Mouse (Mus musculus): ENCODE results near the gene Nup35. TPM values are rescaled to one million over a fixed set of nuclear protein-coding genes. Genes with fewer than 3 reads are reported as not detected.

Nup35 gene
- 66.4 and 68.0 TPM in 2 replicates for polyA plus RNA-seq (2014; fragmentation: Nextera tagmentation; extraction: Ambion mirVana)

DNA sequence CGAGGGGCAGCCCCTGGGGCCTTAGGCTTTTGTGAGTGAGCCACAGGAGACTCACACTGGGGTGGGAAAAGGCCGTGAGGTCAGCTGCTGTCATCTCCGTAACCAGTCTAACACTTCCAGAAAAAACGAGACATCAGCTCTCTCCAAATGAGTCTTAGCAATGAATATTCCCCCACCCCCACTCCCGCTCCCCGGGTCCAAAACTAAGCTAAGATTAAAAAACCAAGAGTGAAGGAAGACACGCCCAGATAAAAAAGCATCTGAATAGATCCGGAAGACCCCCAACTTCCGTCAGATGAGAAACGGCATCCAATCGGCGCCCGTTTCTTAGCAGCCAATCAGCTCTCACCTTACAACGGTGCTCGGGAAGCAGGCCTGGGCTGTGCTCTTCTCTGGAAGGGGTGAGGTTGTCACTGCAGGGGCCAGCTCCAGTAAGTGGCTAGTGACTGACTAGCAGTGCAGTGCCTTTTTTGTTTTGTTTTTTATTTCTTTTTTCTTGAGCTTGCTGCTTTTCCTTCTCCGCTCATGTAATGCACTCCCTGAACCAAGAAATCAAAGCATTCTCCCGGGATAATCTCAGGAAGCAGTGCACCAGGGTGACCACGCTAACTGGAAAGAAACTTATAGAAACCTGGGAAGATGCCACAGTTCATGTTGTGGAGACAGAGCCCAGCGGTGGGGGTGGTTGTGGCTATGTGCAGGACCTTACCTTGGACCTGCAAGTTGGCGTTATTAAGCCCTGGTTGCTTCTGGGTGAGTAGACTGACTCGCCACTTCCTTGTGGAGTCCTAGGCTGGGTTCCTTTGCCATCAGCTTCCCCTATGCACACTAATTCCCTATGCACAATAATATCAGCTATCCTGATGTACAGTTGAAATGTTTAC lies at the start of gene Nup35, which contains the start of gene Dusp19:
TSS of gene Nup35 (plus strand) at position 383 of the 884 bp plus-strand sequence.
TSS of gene Dusp19 (plus strand) at position 192 of the 884 bp plus-strand sequence.
- Histone ChIP-seq H3K36me3 (ENCODE audit: control insufficient read depth, insufficient read depth, low read length) (no peaks in the 10 kb centered on the region), H3K27me3 (ENCODE audit: control insufficient read depth, insufficient read depth, low read length) (no peaks in the 10 kb centered on the region), H3K4me1 (ENCODE audit: control insufficient read depth, insufficient read depth, low read length) (no peaks in the 10 kb centered on the region), H3K9me3 (ENCODE audit: control insufficient read depth, low read length) (no peaks in the 10 kb centered on the region), H3K27ac (replicated peaks; ENCODE audit: low read depth, low read length) (no peak within 1 kb of the TSS), H3K4me3 (ENCODE audit: low read depth, low read length) (peak within 1 kb of the TSS; percentile 46), H3K9ac (ENCODE audit: low read length) (peak within 1 kb of the TSS; percentile 65), H3K4me2 (ENCODE audit: low read depth, severe bottlenecking) (peak within 1 kb of the TSS; percentile 66)
- DNase-seq (ENCODE audit: low spot score) (peak; percentile 92), ATAC-seq (ENCODE audit: insufficient number of reproducible peaks, low FRiP score, low TSS enrichment, low read depth) (peak; percentile 98)
- WGBS = 3% methylated on average over 21 of the region's 21 CpGs

DNA sequence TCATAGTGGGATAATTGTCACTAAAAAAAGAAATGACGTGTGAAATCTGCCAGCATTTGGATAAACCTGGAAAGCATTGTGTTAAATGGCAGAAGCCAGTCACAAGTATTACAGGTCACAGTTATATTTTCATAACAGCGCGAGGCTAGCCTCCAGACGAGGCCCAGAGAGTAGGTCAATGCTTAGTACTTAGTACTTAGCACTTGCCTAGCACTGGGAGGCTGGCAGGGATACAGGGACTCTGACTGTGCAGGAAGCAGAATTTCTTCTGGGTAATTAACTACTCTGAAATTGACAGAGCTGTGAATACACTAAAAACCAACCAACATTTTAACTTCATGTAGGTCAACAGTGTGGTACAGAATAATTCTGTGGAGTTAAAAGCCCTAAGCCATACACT lies 49.6 kb upstream of the Nup35 start:
- no peak for DNase-seq (ENCODE audit: low spot score)
- no peaks in the 10 kb centered on the region for H3K27me3 ChIP-seq (ENCODE audit: control insufficient read depth, insufficient read depth, low read length)
- ATAC-seq (ENCODE audit: insufficient number of reproducible peaks, low FRiP score, low TSS enrichment, low read depth) = no peak
- no peaks in the 10 kb centered on the region for H3K9me3 ChIP-seq (ENCODE audit: control insufficient read depth, low read length)
- no peaks in the 10 kb centered on the region for H3K4me1 ChIP-seq (ENCODE audit: control insufficient read depth, insufficient read depth, low read length)
- 93% methylated on average over 4 of the region's 4 CpGs for WGBS
- H3K4me3 ChIP-seq (ENCODE audit: low read depth, low read length) = no peak overlapping the region
- no peak overlapping the region for H3K27ac ChIP-seq (replicated peaks; ENCODE audit: low read depth, low read length)
- no peak overlapping the region for H3K9ac ChIP-seq (ENCODE audit: low read length)
- no peak overlapping the region for H3K4me2 ChIP-seq (ENCODE audit: low read depth, severe bottlenecking)
- no peaks in the 10 kb centered on the region for H3K36me3 ChIP-seq (ENCODE audit: control insufficient read depth, insufficient read depth, low read length)

DNA sequence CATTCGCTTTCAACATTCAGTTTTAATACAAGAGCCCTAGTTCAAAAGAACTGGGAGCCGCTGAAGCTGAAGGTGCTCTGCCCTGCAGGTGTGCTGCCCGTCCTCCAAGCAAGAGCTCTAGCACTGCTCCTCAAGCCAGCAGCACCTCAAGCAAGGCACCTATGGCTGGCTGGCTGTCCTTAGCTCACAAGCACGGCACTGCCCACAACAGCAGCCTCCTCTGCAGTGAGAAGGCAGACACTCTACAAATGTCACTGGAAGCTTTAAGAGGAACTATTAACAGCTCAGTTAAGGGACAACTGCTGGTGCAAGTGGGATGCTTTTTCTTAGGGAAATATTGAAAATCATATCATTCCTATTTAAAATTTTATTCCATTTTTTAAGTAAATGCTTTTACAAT lies 46.4 kb upstream of the Nup35 start:
- no peak overlapping the region for H3K9ac ChIP-seq (ENCODE audit: low read length)
- no peak overlapping the region for H3K27ac ChIP-seq (replicated peaks; ENCODE audit: low read depth, low read length)
- no peak for DNase-seq (ENCODE audit: low spot score)
- 77% methylated on average over 4 of the region's 4 CpGs for WGBS
- no peaks in the 10 kb centered on the region for H3K9me3 ChIP-seq (ENCODE audit: control insufficient read depth, low read length)
- no peak overlapping the region for H3K4me3 ChIP-seq (ENCODE audit: low read depth, low read length)
- no peaks in the 10 kb centered on the region for H3K36me3 ChIP-seq (ENCODE audit: control insufficient read depth, insufficient read depth, low read length)
- H3K4me1 ChIP-seq (ENCODE audit: control insufficient read depth, insufficient read depth, low read length) = no peaks in the 10 kb centered on the region
- H3K4me2 ChIP-seq (ENCODE audit: low read depth, severe bottlenecking) = no peak overlapping the region
- ATAC-seq (ENCODE audit: insufficient number of reproducible peaks, low FRiP score, low TSS enrichment, low read depth) = no peak
- H3K27me3 ChIP-seq (ENCODE audit: control insufficient read depth, insufficient read depth, low read length) = no peaks in the 10 kb centered on the region

DNA sequence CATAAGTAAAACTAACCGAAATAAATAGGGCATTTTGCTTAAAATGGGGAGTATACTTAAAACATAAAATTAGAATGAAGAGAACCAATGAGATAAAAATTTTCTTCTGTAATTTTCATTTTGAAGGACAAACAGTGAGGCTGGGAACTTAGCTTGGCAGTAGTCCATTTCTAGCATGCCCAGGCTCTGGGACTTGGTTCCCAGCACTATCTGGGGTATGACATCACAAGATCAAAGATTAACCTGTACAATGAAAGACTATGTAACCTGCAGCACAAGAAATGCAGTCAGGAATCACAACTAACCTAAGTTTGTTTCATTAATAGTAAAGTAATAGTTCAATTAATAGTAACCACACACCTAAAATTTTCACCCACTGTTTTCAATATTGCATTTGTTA lies 39.8 kb upstream of the Nup35 start:
- Histone ChIP-seq H3K9me3 (ENCODE audit: control insufficient read depth, low read length) (no peaks in the 10 kb centered on the region), H3K4me3 (ENCODE audit: low read depth, low read length) (no peak overlapping the region), H3K27ac (replicated peaks; ENCODE audit: low read depth, low read length) (no peak overlapping the region), H3K4me1 (ENCODE audit: control insufficient read depth, insufficient read depth, low read length) (peaks cover 3% of the 10 kb centered on the region; the same call in 1 of the 2 replicates), H3K9ac (ENCODE audit: low read length) (no peak overlapping the region), H3K36me3 (ENCODE audit: control insufficient read depth, insufficient read depth, low read length) (no peaks in the 10 kb centered on the region), H3K27me3 (ENCODE audit: control insufficient read depth, insufficient read depth, low read length) (no peaks in the 10 kb centered on the region), H3K4me2 (ENCODE audit: low read depth, severe bottlenecking) (no peak overlapping the region)
- 93% methylated on average over 1 of the region's 1 CpGs for WGBS
- DNase-seq (ENCODE audit: low spot score) = no peak
- ATAC-seq (ENCODE audit: insufficient number of reproducible peaks, low FRiP score, low TSS enrichment, low read depth) = no peak

DNA sequence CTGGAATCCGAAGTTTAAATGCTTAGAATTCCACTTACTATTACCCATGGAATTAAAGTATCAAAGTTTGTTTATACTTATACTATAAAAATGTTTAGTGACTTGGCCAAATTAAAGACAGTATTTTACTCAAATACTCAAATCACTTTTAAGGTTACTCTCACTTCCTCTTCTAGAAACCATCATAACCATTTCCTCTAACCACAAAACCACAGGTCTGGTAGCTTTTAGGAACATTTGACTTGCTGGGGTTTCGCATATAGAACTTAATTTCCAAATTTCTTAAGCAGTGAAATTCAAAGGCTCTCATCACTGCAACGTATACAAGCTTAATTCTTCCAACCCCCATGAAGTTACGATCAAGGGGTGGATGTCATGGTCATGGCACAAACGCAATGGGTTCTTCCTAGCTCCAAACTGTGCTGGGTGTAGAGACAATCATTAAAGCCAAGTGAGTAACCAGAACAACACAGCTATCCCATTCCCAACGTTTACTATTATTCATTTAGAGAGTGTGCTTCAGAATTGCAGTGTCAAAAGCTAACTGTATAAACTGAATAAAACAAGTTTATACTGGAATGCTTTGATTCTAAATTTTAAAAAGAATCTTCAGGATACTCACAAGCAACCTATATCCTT lies 37.7 kb upstream of the Nup35 start:
- H3K27me3 ChIP-seq (ENCODE audit: control insufficient read depth, insufficient read depth, low read length) = no peaks in the 10 kb centered on the region
- WGBS = 49% methylated on average over 6 of the region's 6 CpGs
- no peaks in the 10 kb centered on the region for H3K36me3 ChIP-seq (ENCODE audit: control insufficient read depth, insufficient read depth, low read length)
- no peak overlapping the region for H3K27ac ChIP-seq (replicated peaks; ENCODE audit: low read depth, low read length)
- H3K9ac ChIP-seq (ENCODE audit: low read length) = no peak overlapping the region
- ATAC-seq (ENCODE audit: insufficient number of reproducible peaks, low FRiP score, low TSS enrichment, low read depth) (no peak), DNase-seq (ENCODE audit: low spot score) (no peak)
- peak overlapping the region; percentile 80 for H3K4me2 ChIP-seq (ENCODE audit: low read depth, severe bottlenecking)
- H3K9me3 ChIP-seq (ENCODE audit: control insufficient read depth, low read length) = no peaks in the 10 kb centered on the region
- H3K4me3 ChIP-seq (ENCODE audit: low read depth, low read length) = peak overlapping the region; percentile 19; the same call in 1 of the 2 replicates
- peaks cover 3% of the 10 kb centered on the region; the same call in 1 of the 2 replicates for H3K4me1 ChIP-seq (ENCODE audit: control insufficient read depth, insufficient read depth, low read length)

DNA sequence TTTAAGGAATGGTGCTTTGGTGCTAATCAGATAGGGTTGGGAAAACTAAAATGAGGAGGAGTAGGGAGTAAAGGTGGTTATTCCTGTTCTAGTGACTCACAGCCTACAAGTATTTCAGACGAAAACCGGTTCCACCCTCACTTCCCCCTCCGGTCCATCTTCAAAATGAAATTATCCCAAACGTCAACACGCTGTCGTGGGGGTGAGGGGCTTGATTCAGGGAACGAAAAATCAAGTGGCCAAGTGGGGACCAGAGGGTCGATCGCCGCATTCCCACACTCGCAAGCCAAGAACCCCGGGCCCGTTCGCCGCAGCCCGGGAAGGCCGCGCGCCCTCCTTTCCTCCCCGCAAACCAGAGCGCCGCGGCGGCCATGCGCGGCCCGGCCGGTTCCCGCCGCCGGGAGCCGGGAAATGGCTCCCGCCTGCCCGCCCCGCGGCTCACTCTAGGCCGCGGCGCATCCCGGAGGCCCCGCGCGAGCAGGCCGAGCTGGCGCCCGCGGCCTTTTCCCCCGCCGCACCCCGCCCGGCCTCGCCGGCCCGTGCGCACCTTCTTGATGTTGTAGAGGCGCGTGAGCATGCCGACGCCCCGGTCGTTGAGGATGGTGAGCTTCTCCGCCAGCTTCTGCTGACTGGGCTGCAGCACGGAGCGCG lies 36.6 kb upstream of the Nup35 start:
- Histone ChIP-seq H3K27ac (replicated peaks; ENCODE audit: low read depth, low read length) (peak overlapping the region; percentile 95), H3K27me3 (ENCODE audit: control insufficient read depth, insufficient read depth, low read length) (no peaks in the 10 kb centered on the region), H3K4me1 (ENCODE audit: control insufficient read depth, insufficient read depth, low read length) (peaks cover 3% of the 10 kb centered on the region; the same call in 1 of the 2 replicates), H3K4me2 (ENCODE audit: low read depth, severe bottlenecking) (peak overlapping the region; percentile 80), H3K9ac (ENCODE audit: low read length) (peak overlapping the region; percentile 99), H3K4me3 (ENCODE audit: low read depth, low read length) (peak overlapping the region; percentile 80), H3K36me3 (ENCODE audit: control insufficient read depth, insufficient read depth, low read length) (no peaks in the 10 kb centered on the region), H3K9me3 (ENCODE audit: control insufficient read depth, low read length) (no peaks in the 10 kb centered on the region)
- DNase-seq (ENCODE audit: low spot score) = peak; percentile 66
- WGBS = 0% methylated on average over 33 of the region's 65 CpGs
- peak; percentile 67 for ATAC-seq (ENCODE audit: insufficient number of reproducible peaks, low FRiP score, low TSS enrichment, low read depth)

DNA sequence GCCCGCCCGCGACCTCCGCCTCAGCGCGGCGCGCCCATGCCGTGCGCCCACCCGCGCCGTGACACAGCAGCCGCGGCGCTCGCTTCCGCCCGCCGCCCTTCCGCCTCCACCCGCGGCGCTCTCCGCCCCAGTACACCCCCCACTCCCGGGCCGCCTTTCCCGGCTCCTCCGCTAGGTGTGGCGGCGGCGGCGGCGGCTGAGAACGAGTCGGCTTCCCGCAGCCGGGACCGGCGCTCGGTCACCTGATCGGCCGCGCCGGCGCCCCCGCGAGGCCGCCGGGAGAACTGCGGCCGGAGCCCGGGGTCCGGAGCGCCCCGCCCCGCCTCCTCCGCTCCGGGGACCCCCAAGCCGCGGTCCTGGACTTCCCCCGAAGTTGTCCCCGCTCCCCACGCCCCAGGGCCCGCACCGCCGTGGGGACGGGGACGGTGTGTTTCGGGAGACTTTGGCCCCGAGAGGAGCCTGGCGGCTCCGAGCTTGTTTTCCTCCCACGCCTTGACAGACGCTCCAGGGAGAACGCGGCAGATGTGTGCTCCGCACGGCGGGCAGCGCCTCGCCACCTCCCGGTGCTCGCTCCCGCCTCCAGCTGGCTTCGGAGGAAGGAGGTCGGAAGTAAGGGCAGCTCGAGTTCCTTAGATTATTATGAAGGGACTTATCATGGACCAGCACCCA lies 35.9 kb upstream of the Nup35 start, which contains the start of gene Nckap1:
TSS of gene Nckap1 (minus strand) at position 338 of the 669 bp plus-strand sequence.
- Histone ChIP-seq H3K4me1 (ENCODE audit: control insufficient read depth, insufficient read depth, low read length) (peaks cover 3% of the 10 kb centered on the region; the same call in 1 of the 2 replicates), H3K27ac (replicated peaks; ENCODE audit: low read depth, low read length) (peak within 1 kb of the TSS; percentile 95), H3K9ac (ENCODE audit: low read length) (peak within 1 kb of the TSS; percentile 99), H3K4me2 (ENCODE audit: low read depth, severe bottlenecking) (peak within 1 kb of the TSS; percentile 80), H3K36me3 (ENCODE audit: control insufficient read depth, insufficient read depth, low read length) (no peaks in the 10 kb centered on the region), H3K27me3 (ENCODE audit: control insufficient read depth, insufficient read depth, low read length) (no peaks in the 10 kb centered on the region), H3K4me3 (ENCODE audit: low read depth, low read length) (peak within 1 kb of the TSS; percentile 80), H3K9me3 (ENCODE audit: control insufficient read depth, low read length) (no peaks in the 10 kb centered on the region)
- peak; percentile 91 for ATAC-seq (ENCODE audit: insufficient number of reproducible peaks, low FRiP score, low TSS enrichment, low read depth)
- WGBS = 0% methylated on average over 58 of the region's 88 CpGs
- peak; percentile 91 for DNase-seq (ENCODE audit: low spot score)

Measured in limb, embryonic 11.5 days (tissue).